Mouse (Mus musculus): ENCODE data around the gene Inpp1.

DNA sequence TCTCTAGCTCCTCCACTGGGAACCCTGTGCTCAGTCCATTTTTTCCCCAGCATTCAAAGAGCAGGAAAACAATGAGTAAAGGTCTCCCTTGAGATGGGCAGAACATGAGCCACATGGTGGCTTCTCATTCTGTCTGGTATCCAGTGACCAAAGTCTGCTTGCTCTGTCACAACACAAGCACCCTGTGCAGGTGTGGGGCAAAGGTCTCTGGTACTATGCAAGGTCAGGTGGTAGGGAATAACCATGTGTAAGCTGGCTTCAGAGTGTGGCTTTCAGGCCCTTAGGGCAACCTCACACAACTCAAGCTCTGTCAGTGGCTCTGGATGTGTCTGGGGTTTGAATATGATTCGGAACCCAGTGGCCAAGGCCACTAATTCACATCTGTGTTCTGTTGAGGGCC lies 67.5 kb downstream of the Inpp1 start:
- no peak for TF ChIP-seq POLR2A (IDR thresholded peaks at IDR 0.05; ENCODE audit: insufficient read depth, low read depth, low read length)
- TF ChIP-seq EP300 (IDR thresholded peaks at IDR 0.05; ENCODE audit: insufficient read depth, low read depth, low read length) = no peak
- TF ChIP-seq CTCF (IDR thresholded peaks at IDR 0.05) = no peak

All from heart, adult 2 months (tissue).